Mouse (Mus musculus) MN1 (cell line): ENCODE measurements around the gene H2-Eb1.

Experiments
- DNase-seq: peaks from one replicate; pipeline ENCODE4 v3.0.0-alpha.2; 2016; ENCODE audit warnings: low spot score

Gene H2-Eb1

DNA sequence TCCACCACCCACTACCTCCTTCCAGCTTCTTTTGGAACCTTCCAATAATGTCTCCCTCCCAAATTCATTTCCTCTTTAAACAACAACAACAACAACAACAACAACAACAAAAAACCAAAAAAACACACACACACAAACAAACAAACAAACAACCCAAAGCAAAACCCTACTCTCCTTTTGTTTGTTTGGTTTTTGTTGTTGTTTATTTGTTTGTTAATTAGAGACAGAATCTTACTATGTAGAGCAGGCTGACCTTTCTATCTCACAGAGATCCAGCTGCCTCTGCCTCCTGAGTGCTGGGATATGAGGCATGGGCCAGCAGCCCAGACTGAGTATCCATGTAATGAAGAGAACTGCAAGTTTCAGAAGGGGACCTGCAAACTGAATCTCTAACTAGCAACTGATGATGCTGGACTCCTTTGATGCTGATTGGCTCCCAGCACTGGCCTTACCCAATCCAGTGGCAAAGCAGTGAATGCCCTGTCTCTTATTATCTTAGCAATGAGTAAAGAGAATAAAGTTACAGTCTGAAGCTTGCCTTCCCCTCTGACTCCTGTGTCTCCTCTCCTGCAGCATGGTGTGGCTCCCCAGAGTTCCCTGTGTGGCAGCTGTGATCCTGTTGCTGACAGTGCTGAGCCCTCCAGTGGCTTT is at the start of gene H2-Eb1:
H2-Eb1 (plus strand) TSS at position 488 of the 651 bp plus-strand sequence.
- DNase-seq = no peak

GRCm38 (mm10) chr17:34256501-34256900 is 49.2 kb upstream of the H2-Eb1 start:
- DNase-seq = no peak

DNA sequence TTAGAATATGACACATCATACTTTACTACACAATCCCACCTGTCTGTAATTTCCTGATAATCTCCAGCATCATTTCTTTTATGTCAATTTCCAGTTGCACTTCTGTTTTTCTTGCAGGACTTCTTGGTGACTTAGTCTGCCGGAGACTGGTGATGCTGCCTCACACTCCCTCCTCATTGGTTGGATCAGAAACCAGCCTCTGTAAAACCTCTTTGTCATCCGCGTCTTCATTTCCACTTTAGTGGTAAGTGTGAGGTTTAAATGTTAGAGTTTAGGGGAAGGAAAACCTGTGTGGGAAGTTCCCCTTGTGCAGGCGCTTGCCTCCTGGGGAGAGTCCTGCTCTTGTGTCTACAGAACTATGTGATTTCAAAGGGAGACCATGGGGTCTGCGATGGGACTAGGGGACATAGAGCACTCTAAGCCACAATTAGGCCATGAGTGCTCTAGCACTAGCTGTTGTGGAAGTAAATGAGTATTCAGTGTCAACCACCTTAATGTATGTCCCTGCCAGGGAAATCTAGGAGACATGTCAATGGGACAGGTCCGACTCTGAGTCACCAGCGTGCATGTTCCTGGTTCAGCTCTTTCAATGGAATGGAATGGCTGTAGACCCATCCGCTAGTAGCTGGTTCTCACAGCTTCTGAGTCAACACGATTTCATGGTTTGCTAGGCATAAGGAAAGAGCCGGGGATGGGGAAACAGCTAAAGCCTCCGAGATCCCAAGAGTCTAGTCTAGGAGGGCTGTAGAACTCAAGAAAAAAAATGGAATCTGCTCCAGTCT is 47.9 kb upstream of the H2-Eb1 start, which contains the start of gene H2-Ab1:
H2-Ab1 (plus strand) TSS at position 96 of the 782 bp plus-strand sequence.
- DNase-seq = peak; percentile 44

GRCm38 (mm10) chr17:34260551-34260950 is 45.1 kb upstream of the H2-Eb1 start:
- peak; percentile 20 for DNase-seq

DNA sequence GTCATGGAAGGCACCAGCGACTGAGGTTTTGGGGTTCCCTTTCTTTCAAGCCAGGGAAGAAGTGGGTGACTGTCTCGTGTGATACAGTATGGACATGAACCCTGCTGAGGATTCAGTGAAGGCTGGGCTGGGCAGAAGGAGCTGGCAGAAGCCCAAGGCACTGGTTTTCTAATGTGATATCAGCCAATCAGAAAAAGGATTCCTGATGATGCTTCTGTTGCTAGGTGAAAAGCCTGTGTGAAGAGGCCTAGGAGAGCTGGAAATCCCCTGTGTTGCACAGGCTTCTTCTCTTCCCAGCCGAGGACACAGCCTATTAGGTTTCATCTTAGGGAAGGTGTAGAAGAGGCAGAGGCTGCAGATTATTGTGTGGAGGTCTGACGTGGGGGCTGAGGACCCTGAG is 44.2 kb upstream of the H2-Eb1 start:
- peak; percentile 84 for DNase-seq

DNA sequence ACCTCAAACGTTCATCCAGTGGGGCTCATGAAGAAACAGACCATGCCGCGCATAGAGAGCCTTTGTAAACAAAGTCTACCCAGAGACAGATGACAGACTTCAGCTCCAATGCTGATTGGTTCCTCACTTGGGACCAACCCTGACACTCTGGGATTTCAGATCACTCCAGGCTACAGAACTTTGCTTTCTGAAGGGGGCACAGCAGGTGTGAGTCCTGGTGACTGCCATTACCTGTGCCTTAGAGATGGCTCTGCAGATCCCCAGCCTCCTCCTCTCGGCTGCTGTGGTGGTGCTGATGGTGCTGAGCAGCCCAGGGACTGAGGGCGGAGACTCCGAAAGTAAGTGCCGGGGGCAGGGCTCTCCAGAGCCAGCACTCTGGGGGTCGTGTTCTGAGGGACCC is 42.6 kb upstream of the H2-Eb1 start:
- DNase-seq = peak; percentile 30

DNA sequence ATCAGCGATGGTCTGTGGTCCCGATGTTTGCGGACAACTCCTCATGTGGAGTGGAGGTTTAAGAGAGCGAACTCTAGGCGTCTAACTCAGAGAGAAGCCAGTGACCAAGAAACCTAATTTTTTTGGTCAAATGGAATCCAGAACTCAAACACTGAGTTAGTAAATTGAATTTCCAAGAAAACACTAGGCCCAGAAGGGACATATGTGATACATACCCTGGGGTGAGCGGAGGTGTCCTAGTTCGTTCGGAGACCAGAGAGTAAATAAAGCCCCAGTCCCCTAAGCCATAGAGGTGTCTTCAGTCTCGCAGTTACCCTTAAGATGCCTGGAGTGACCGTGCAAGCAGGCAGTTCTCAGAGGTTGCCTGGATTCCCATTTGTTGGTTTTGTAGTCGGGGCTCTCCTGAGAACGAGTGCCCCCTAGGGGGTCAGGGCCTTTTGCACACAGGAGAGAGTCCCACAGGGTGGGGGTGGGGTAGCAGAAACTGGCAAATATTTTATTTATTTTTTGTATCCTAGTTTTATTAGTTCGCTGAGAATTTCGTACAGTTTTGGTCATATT is 41.8 kb upstream of the H2-Eb1 start:
- DNase-seq = no peak

GRCm38 (mm10) chr17:34264452-34265351 is 41.0 kb upstream of the H2-Eb1 start:
- no peak for DNase-seq

DNA sequence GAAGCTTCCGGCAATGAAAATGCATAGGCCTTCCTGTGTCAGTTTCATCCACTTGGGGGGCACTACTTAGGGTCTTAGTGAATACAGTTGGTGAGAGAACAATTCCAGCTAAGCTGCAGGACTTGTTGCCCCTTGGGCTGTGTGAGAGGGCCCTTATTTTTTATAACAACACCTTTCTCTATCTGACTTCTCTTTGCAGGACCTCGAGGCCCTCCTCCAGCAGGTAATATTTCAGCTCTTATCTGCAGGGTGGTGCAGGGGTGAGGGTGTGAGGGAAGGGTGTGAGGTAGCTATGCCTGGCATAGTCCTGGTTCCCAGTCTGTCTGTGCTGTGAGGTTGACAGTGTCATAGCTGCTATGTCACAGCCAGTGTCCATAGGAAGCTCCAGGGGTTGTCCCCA is 37.4 kb upstream of the H2-Eb1 start:
- DNase-seq = no peak

DNA sequence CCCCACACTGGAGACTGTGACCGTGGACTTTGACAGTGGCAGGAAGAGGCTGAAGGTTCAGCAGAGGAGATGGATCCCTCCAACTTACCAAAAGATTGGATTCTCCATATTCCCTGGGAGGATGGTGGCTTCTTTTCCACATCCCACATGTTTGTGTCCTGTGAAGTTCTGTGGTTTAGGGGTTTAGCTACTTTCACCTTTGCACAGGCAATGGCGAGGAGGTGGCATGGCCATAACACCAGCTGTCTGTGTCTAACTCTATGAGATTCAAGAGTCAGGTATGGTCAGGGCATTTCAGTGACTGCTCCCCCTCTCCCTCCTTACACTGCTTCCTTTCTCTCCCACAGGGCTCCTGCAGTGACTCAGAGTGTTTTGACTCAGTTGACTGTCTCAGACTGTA is 36.9 kb upstream of the H2-Eb1 start:
- DNase-seq = no peak

GRCm38 (mm10) chr17:34269817-34270216 is 35.9 kb upstream of the H2-Eb1 start:
- no peak for DNase-seq

- DNase-seq = no peak
Observed at GRCm38 (mm10) chr17:34270230-34270629, 35.4 kb upstream of the H2-Eb1 start.

GRCm38 (mm10) chr17:34270940-34271339 is 34.7 kb upstream of the H2-Eb1 start:
- no peak for DNase-seq

GRCm38 (mm10) chr17:34272102-34272501 is 33.6 kb upstream of the H2-Eb1 start:
- DNase-seq = no peak

DNA sequence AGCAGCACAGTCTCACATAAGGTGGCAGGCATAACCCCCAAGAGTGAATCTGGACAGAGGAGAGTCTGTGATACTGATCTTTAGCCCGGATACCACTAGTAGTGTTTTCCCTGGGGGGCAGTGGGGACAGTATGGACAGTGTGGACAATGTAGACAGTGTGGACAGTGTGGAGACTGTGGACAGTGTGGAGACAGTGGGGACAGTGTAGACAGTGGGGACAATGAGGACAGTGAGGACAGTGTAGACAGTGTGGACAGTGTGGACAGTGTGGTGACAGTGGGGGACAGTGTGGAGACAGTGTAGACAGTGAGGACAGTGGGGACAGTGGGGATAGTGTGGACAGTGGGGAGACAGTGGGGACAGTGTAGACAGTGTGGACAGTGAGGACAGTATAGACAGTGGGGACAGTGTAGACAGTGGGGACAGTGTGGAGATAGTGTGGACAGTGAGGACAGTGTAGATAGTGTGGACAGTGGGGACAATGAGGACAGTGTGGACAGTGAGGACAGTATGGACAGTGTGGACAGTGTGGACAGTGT is 25.1 kb upstream of the H2-Eb1 start:
- no peak for DNase-seq

DNA sequence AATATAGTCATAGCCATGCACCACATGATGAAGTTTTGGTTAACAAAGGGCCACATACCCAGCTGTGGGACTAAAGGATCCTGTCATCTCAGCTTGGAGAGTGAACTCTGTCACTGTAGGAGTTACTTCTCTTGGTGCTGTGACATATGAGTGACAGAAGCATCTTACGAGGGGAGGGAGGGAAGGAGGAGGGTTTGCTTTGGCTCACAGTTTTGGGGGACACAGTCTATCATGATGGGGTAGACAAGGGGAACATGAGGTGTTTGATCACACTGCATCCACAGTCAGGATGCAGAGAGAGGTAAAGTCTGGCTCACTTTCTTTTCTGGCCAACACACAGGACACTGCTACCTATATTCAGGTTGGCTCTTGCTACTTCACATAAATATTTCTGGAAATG is 23.8 kb upstream of the H2-Eb1 start:
- DNase-seq = no peak

- no peak for DNase-seq
Observed at GRCm38 (mm10) chr17:34285371-34285770, 20.3 kb upstream of the H2-Eb1 start.

GRCm38 (mm10) chr17:34285848-34286247 is 19.8 kb upstream of the H2-Eb1 start:
- no peak for DNase-seq

GRCm38 (mm10) chr17:34286501-34286900 is 19.2 kb upstream of the H2-Eb1 start:
- no peak for DNase-seq

DNA sequence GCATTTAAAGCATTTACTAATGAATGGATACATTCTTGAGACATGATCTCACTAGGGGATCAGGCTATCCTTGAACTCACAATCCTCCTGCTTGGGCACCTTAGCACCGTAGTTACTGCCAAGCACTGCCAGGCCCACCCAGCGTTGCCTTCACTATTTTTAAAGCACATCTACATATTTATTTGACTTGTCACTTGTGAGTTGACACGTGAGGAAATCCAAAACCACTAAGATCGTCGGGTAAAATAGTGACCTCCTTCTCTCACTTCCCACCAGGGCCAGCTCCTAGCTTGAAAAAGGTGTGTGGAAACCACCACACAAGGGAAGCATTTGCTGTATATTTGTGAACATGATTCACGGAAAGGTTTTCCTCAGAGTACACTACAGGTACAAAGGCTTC is 18.7 kb upstream of the H2-Eb1 start:
- no peak for DNase-seq

GRCm38 (mm10) chr17:34287648-34288047 is 18.0 kb upstream of the H2-Eb1 start, which contains the start of gene H2-Aa:
Gene H2-Aa, minus strand, starts transcription at chr17:34287823.
- DNase-seq = peak; percentile 63

- DNase-seq = no peak
Observed at GRCm38 (mm10) chr17:34288131-34288530, 17.5 kb upstream of the H2-Eb1 start.
